Mouse (Mus musculus) limb, embryonic 12.5 days (tissue): Measurements from ENCODE around the gene Ptprg. TPM values are rescaled to one million over a fixed set of nuclear protein-coding genes. Genes with fewer than 3 reads are reported as not detected.

Experiments used
- ATAC-seq: fragments of 200-750 bp; cut with Nextera tagmentation; 2 replicates; pipeline ENCODE4 v1.8.0; 2017; ENCODE audit warnings: low read depth, moderate TSS enrichment; ENCODE audit not compliant: insufficient number of reproducible peaks, insufficient read depth, low FRiP score, low TSS enrichment
- H3K27ac ChIP-seq: fragments of 300-500 bp; sonication (generic); 2 replicates; pipeline ENCODE4 v1.5.1; 2016; ENCODE audit warnings: mild to moderate bottlenecking, moderate library complexity
- H3K27me3 ChIP-seq: fragments of 300-500 bp; sonication (generic); 2 replicates; pipeline ENCODE4 v1.6.1; 2016; ENCODE audit warnings: mild to moderate bottlenecking, moderate library complexity
- H3K36me3 ChIP-seq: fragments of 300-500 bp; sonication (generic); 2 replicates; pipeline ENCODE4 v1.6.1; 2016; ENCODE audit warnings: mild to moderate bottlenecking, moderate library complexity
- H3K4me1 ChIP-seq: fragments of 300-500 bp; sonication (generic); replicated peaks from 2 replicates; pipeline ENCODE4 v1.6.1; 2016
- H3K4me2 ChIP-seq: fragments of 300-500 bp; sonication (generic); 2 replicates; pipeline ENCODE4 v1.6.1; 2016; ENCODE audit warnings: mild to moderate bottlenecking, moderate library complexity
- H3K4me3 ChIP-seq: fragments of 300-500 bp; sonication (generic); replicated peaks from 2 replicates; pipeline ENCODE4 v1.5.1; 2016; ENCODE audit warnings: mild to moderate bottlenecking
- H3K9ac ChIP-seq: fragments of 300-500 bp; sonication (generic); replicated peaks from 2 replicates; pipeline ENCODE4 v1.6.1; 2016; ENCODE audit warnings: mild to moderate bottlenecking, moderate library complexity
- H3K9me3 ChIP-seq: fragments of 300-500 bp; sonication (generic); 2 replicates; pipeline ENCODE4 v1.6.1; 2016; ENCODE audit warnings: mild to moderate bottlenecking, moderate library complexity
- WGBS: fragments of 180-500 bp; shearing (Covaris S2); methylation state at CpG from one replicate; pipeline ENCODE4 v1.1.7; 2016; 5-methylcytosine and 5-hydroxymethylcytosine counted together
- polyA plus RNA-seq: library from polyadenylated mRNA; unstranded; fragments of >200 nt; fragmentation: Nextera tagmentation; extraction: Ambion mirVana; gene quantifications from 2 replicates; pipeline ENCODE4 v1.2.1, GENCODE M21; 2016

Ptprg gene
- polyA plus RNA-seq, 1 experiment from 2014 or later: 37.5 TPM

DNA sequence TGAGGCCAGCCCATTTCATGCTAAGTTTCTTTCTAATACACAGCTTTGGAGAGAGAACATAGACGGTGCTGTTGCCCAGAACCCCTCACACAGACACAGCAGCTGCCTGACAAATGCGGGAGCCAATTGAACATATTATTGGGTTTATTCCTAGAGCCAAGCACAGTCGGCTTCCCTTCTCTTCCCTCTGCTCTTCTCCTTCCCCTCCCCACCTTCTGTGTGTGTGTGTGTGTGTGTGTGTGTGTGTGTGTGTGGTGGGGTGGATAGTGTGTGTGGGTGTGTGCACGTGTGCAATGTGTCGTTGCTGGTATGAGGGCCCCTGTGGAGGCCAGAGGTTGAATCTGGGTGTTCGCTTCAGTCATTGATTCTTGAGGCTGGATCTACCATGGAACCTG, 270.4 kb downstream of the Ptprg start:
- no peak overlapping the region for H3K4me3 ChIP-seq
- H3K4me1 ChIP-seq: peaks cover 41% of the 10 kb centered on the region
- H3K27me3 ChIP-seq: 0 out of 2 replicates have a peak, but pooled peaks cover 3% of the 10 kb centered on the region
- no peaks in the 10 kb centered on the region for H3K36me3 ChIP-seq
- H3K9me3 ChIP-seq: no peaks in the 10 kb centered on the region
- 50% methylated on average over 6 of the region's 6 CpGs for WGBS
- ATAC-seq: peak; percentile 14; the same call in 1 of the 2 replicates
- peak overlapping the region; percentile 64 for H3K27ac ChIP-seq
- H3K4me2 ChIP-seq: no peak overlapping the region
- no peak overlapping the region for H3K9ac ChIP-seq

GRCm38 (mm10) chr14:11824915-11825314, 271.6 kb downstream of the Ptprg start:
- peaks cover 41% of the 10 kb centered on the region for H3K4me1 ChIP-seq

GRCm38 (mm10) chr14:11825551-11825950, 272.2 kb downstream of the Ptprg start:
- no peak for ATAC-seq
- Histone ChIP-seq H3K9ac (no peak overlapping the region), H3K4me1 (peaks cover 41% of the 10 kb centered on the region), H3K27ac (no peak overlapping the region), H3K9me3 (no peaks in the 10 kb centered on the region), H3K4me2 (no peak overlapping the region), H3K27me3 (0 out of 2 replicates have a peak, but pooled peaks cover 3% of the 10 kb centered on the region), H3K4me3 (no peak overlapping the region), H3K36me3 (no peaks in the 10 kb centered on the region)
- WGBS: 79% methylated on average over 2 of the region's 2 CpGs

More at GRCm38 (mm10) chr14:11824915-11825314, 271.6 kb downstream of the Ptprg start:
- 47% methylated on average over 8 of the region's 8 CpGs for WGBS
- Histone ChIP-seq H3K4me2 (no peak overlapping the region), H3K9me3 (no peaks in the 10 kb centered on the region), H3K36me3 (no peaks in the 10 kb centered on the region), H3K27ac (no peak overlapping the region), H3K4me3 (no peak overlapping the region), H3K9ac (no peak overlapping the region), H3K27me3 (0 out of 2 replicates have a peak, but pooled peaks cover 3% of the 10 kb centered on the region)
- ATAC-seq: no peak

DNA sequence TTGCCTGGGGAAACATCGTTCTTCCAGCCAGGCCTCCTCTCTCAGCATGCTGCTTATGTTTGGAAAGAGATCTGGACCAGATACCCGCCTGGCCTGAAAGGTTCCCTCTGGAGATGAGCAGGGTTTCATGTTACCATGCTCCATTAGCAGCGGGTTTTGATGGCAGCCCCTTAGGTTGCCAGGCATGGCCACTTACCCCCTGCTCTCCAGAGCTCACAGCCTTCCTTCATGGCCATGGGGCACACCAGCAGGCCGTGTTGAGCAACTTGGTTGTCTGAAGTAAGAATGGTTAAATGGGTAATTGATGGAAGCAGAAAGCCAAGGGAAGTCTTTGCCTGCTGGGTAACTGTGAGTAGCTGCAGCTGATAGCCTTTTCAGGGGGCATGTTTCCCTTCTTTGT, 274.8 kb downstream of the Ptprg start:
- no peaks in the 10 kb centered on the region for H3K36me3 ChIP-seq
- H3K27me3 ChIP-seq: 0 out of 2 replicates have a peak, but pooled peaks cover 3% of the 10 kb centered on the region
- H3K9ac ChIP-seq: no peak overlapping the region
- ATAC-seq: no peak
- H3K4me3 ChIP-seq: no peak overlapping the region
- no peak overlapping the region for H3K27ac ChIP-seq
- H3K4me2 ChIP-seq: no peak overlapping the region
- 23% methylated on average over 4 of the region's 4 CpGs for WGBS
- H3K9me3 ChIP-seq: no peaks in the 10 kb centered on the region
- peaks cover 27% of the 10 kb centered on the region for H3K4me1 ChIP-seq

DNA sequence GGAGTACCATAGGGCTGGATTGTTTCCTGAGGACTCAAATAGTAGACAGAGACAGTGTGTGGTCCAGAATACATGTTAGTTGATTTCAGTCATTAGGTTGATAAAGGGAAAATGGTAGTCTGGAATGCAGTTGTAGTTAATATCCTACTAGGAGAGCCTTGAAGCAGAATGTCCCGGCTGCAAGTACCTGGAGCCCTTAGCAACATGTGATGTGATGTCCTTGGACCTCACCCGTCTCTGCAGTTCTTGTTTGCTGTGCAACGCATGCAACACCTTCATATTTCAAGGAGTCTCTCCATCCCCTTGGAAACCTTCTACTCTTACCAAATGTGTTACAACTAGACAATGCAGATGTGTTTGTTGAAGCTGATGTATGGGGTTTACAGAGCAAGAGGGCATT, 280.3 kb downstream of the Ptprg start:
- Histone ChIP-seq H3K4me2 (no peak overlapping the region), H3K36me3 (no peaks in the 10 kb centered on the region), H3K9ac (no peak overlapping the region), H3K4me3 (no peak overlapping the region), H3K9me3 (no peaks in the 10 kb centered on the region), H3K27me3 (no peaks in the 10 kb centered on the region), H3K4me1 (0 out of 2 replicates have a peak, but pooled peaks cover 2% of the 10 kb centered on the region), H3K27ac (no peak overlapping the region)
- ATAC-seq: no peak
- WGBS: 94% methylated on average over 3 of the region's 3 CpGs

DNA sequence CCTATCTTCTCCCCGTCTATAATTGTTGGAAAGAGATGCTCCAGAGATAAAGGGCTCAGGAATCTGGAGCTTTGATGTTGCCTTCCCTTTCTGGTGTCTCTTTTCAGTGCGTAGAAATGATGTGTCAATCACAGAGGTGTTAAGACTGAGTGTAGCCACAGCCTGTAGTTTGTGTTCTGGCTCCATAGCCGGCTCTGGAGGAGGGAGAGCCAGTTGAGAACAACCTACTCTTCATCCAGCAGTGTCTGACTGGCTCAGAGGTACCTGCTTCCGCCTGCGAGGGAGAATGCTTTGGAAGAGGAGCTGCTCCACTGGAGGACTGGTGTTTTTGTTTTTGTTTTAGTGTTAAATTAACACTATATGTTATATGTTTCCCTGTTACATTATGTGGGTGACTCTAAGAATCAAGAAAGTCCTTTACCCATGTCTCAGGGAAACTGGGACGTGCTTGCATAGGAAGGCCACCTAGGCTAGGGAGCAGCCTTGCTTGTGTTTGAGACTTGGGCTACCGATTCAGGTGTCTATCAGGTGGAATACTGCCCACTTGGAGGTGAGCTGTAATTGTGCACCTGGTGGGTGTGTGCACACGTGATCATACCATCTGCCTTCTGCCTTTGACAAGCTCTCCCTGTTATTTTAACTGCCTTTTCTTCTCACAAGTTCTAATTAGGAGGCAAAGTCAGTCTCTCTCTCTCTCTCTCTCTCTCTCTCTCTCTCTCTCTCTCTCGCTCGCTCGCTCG, 282.5 kb downstream of the Ptprg start:
- Histone ChIP-seq H3K27ac (no peak overlapping the region), H3K36me3 (no peaks in the 10 kb centered on the region), H3K4me1 (0 out of 2 replicates have a peak, but pooled peaks cover 2% of the 10 kb centered on the region), H3K27me3 (no peaks in the 10 kb centered on the region), H3K4me3 (no peak overlapping the region), H3K9me3 (no peaks in the 10 kb centered on the region), H3K4me2 (no peak overlapping the region), H3K9ac (no peak overlapping the region)
- WGBS: 67% methylated on average over 12 of the region's 12 CpGs
- no peak for ATAC-seq

- H3K27ac ChIP-seq: no peak overlapping the region
- no peak overlapping the region for H3K9ac ChIP-seq
- no peaks in the 10 kb centered on the region for H3K27me3 ChIP-seq
- H3K4me1 ChIP-seq: 0 out of 2 replicates have a peak, but pooled peaks cover 2% of the 10 kb centered on the region
- no peak overlapping the region for H3K4me3 ChIP-seq
- H3K9me3 ChIP-seq: no peaks in the 10 kb centered on the region
- 92% methylated on average over 1 of the region's 1 CpGs for WGBS
- H3K4me2 ChIP-seq: no peak overlapping the region
- no peaks in the 10 kb centered on the region for H3K36me3 ChIP-seq
- no peak for ATAC-seq
Observed at GRCm38 (mm10) chr14:11837714-11838113, 284.4 kb downstream of the Ptprg start.

- Histone ChIP-seq H3K9ac (no peak overlapping the region), H3K4me2 (no peak overlapping the region), H3K27ac (no peak overlapping the region), H3K4me1 (0 out of 2 replicates have a peak, but pooled peaks cover 2% of the 10 kb centered on the region), H3K36me3 (no peaks in the 10 kb centered on the region), H3K27me3 (no peaks in the 10 kb centered on the region), H3K9me3 (no peaks in the 10 kb centered on the region), H3K4me3 (no peak overlapping the region)
- ATAC-seq: no peak
- 64% methylated on average over 4 of the region's 4 CpGs for WGBS
Observed at GRCm38 (mm10) chr14:11841621-11842020, 288.3 kb downstream of the Ptprg start.

DNA sequence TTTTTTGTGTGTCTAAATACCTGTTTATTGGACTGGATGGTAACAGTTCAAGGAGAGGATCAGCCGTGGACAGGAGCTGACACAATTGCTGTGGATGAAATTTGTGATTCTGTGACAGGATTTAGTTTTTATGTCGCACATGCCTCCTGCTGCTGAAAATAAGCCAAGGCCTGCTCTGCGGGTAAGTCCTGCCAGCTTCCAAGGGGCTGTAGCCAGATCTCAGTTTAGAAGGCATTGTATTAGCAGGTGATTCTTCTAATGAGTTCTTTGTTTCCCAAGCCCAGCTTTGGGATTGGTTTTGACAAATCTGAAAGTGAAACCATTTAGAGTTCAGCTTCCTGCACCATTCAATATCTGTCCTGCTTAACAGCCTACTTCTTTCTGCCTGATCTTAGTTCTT, 299.6 kb downstream of the Ptprg start:
- Histone ChIP-seq H3K9ac (no peak overlapping the region), H3K4me1 (peaks cover 16% of the 10 kb centered on the region), H3K27me3 (no peaks in the 10 kb centered on the region), H3K4me3 (no peak overlapping the region), H3K36me3 (no peaks in the 10 kb centered on the region), H3K4me2 (no peak overlapping the region), H3K9me3 (no peaks in the 10 kb centered on the region), H3K27ac (no peak overlapping the region)
- WGBS: 78% methylated on average over 3 of the region's 3 CpGs
- no peak for ATAC-seq

GRCm38 (mm10) chr14:11855499-11855898, 302.2 kb downstream of the Ptprg start:
- Histone ChIP-seq H3K27me3 (no peaks in the 10 kb centered on the region), H3K4me1 (peaks cover 40% of the 10 kb centered on the region), H3K9me3 (no peaks in the 10 kb centered on the region), H3K36me3 (no peaks in the 10 kb centered on the region), H3K4me2 (no peak overlapping the region), H3K4me3 (no peak overlapping the region), H3K27ac (no peak overlapping the region), H3K9ac (no peak overlapping the region)
- no peak for ATAC-seq

DNA sequence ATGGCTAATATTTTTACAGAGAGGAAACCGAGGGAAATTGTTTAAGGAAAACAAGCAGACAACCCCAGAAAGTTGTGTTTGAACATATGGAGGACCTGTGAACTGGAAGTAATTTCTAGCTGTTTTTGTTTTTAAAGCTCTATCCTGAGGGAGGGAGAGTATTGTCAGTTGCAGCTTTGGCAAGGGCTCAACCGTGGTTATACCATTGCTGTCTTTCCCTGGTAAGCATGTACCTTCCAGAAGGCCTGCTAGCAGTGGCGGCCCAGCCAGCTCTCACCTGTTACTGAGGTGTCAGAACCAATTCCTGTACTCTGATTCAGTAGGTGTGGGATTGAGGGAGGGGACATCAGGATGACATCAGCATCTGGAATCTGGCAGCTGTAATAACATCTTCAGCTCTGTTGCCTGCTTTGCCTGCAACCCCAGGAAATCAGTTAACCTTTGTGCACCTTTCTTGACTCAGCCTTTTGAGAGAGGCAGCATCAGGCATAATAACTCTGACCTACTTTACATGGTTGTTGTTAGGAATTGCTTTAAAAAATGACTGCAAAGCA, 304.7 kb downstream of the Ptprg start:
- Histone ChIP-seq H3K4me2 (no peak overlapping the region), H3K4me1 (peaks cover 44% of the 10 kb centered on the region), H3K36me3 (no peaks in the 10 kb centered on the region), H3K4me3 (no peak overlapping the region), H3K27me3 (no peaks in the 10 kb centered on the region), H3K9me3 (no peaks in the 10 kb centered on the region), H3K27ac (no peak overlapping the region; the same call in 1 of the 2 replicates), H3K9ac (no peak overlapping the region)
- WGBS: 47% methylated on average over 3 of the region's 3 CpGs
- ATAC-seq: no peak
